Mouse (Mus musculus): Measurements from ENCODE around the gene Lman1l. TPM values are rescaled to one million over a fixed set of nuclear protein-coding genes. Genes with fewer than 3 reads are reported as not detected.

Lman1l gene
- polyA plus RNA-seq, 1 experiment from 2014 or later = not detected

DNA sequence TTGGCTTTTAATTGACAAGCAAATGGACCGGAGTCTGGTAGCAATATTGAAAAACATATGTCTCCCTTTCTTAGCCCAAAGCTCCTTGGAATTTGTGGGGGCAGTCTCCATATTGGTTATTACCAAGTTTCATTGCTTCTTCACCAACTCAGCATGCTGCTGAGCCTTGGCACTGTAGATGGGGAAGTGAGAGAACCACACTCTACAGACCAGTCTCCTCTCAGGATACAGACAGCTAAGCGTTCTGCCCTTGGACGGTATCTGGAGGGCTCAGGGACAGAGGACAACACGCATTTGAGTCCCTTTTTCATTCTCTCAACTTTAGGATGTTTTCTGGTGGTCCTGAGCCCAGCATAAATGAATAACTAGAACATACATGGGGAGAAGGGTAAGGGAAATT is 61.9 kb downstream of the Lman1l start:
- peaks cover 22% of the 10 kb centered on the region for H3K4me1 ChIP-seq (replicated peaks; ENCODE audit: control insufficient read depth, insufficient read depth, low read length)
- ATAC-seq (replicated peaks; ENCODE audit: low FRiP score, low TSS enrichment, low read depth) = no peak
- no peaks in the 10 kb centered on the region for H3K36me3 ChIP-seq (ENCODE audit: control insufficient read depth, insufficient read depth, low read length)
- H3K9ac ChIP-seq (ENCODE audit: low read length) = no peak overlapping the region
- WGBS = 82% methylated on average over 4 of the region's 4 CpGs
- no peaks in the 10 kb centered on the region for H3K27me3 ChIP-seq (replicated peaks; ENCODE audit: control insufficient read depth, insufficient read depth, low read length)
- H3K4me3 ChIP-seq (ENCODE audit: low read depth, low read length) = no peak overlapping the region
- H3K4me2 ChIP-seq (ENCODE audit: low read length) = no peak overlapping the region
- H3K9me3 ChIP-seq (ENCODE audit: control insufficient read depth, low read length) = no peaks in the 10 kb centered on the region
- no peak for DNase-seq (ENCODE audit: low spot score)
- no peak overlapping the region for H3K27ac ChIP-seq (ENCODE audit: low read depth)

DNA sequence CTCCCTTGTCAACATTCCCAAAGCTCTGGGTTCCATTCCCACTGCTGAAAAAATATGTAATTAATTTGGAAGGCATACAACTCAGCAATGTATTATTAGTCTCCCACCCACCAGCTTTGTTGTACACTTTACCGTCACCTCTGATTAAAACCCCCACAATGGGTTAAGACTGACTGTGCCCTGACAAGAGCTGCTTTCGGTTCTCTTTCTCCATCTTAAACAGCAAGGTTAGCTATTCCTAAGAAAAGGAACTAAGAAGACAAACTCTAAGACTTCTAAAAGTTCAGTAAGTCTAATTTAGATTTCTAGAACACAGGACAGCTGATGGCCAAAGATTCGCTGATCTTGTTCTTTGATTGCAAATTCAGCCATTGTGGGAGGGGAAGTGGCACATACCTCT is 63.4 kb downstream of the Lman1l start:
- Histone ChIP-seq H3K27me3 (replicated peaks; ENCODE audit: control insufficient read depth, insufficient read depth, low read length) (no peaks in the 10 kb centered on the region), H3K27ac (ENCODE audit: low read depth) (no peak overlapping the region), H3K36me3 (ENCODE audit: control insufficient read depth, insufficient read depth, low read length) (no peaks in the 10 kb centered on the region), H3K4me2 (ENCODE audit: low read length) (no peak overlapping the region), H3K9ac (ENCODE audit: low read length) (no peak overlapping the region), H3K4me3 (ENCODE audit: low read depth, low read length) (no peak overlapping the region), H3K4me1 (replicated peaks; ENCODE audit: control insufficient read depth, insufficient read depth, low read length) (peaks cover 13% of the 10 kb centered on the region), H3K9me3 (ENCODE audit: control insufficient read depth, low read length) (no peaks in the 10 kb centered on the region)
- DNase-seq (ENCODE audit: low spot score) = no peak
- WGBS = 75% methylated on average over 3 of the region's 3 CpGs
- ATAC-seq (replicated peaks; ENCODE audit: low FRiP score, low TSS enrichment, low read depth) = no peak

Other genes with a start within 250 kb of the Lman1l start
- gene Ppcdc, start 180.7 kb downstream of the Lman1l start, polyA plus RNA-seq (2014; fragmentation: Nextera tagmentation; extraction: Ambion mirVana) = 27.5 and 29.2 TPM in 2 replicates
- gene Scamp5, start 152.7 kb downstream of the Lman1l start, polyA plus RNA-seq (2014; fragmentation: Nextera tagmentation; extraction: Ambion mirVana) = 13.1 and 13.7 TPM in 2 replicates
- 8.6 and 10.7 TPM in 2 replicates for gene Rpp25, start 116.7 kb downstream of the Lman1l start, polyA plus RNA-seq (2014; fragmentation: Nextera tagmentation; extraction: Ambion mirVana)
- gene Cox5a, start 99.5 kb downstream of the Lman1l start, polyA plus RNA-seq (2014; fragmentation: Nextera tagmentation; extraction: Ambion mirVana) = 622 and 687 TPM in 2 replicates
- 18.9 and 21.9 TPM in 2 replicates for gene Fam219b, start 83.2 kb downstream of the Lman1l start, polyA plus RNA-seq (2014; fragmentation: Nextera tagmentation; extraction: Ambion mirVana)
- 40.4 and 42.7 TPM in 2 replicates for gene Mpi, start 68.0 kb downstream of the Lman1l start, polyA plus RNA-seq (2014; fragmentation: Nextera tagmentation; extraction: Ambion mirVana)
- 75.5 and 80.2 TPM in 2 replicates for gene Scamp2, start 59.8 kb downstream of the Lman1l start, polyA plus RNA-seq (2014; fragmentation: Nextera tagmentation; extraction: Ambion mirVana)
- 14.2 and 14.3 TPM in 2 replicates for gene Ulk3, start 31.3 kb downstream of the Lman1l start, polyA plus RNA-seq (2014; fragmentation: Nextera tagmentation; extraction: Ambion mirVana)
- gene Cplx3, start 14.5 kb downstream of the Lman1l start, polyA plus RNA-seq (2014; fragmentation: Nextera tagmentation; extraction: Ambion mirVana) = not detected in 2 replicates
- gene Csk, start 32.9 kb upstream of the Lman1l start, polyA plus RNA-seq (2014; fragmentation: Nextera tagmentation; extraction: Ambion mirVana) = 28.0 and 31.4 TPM in 2 replicates
- gene Cyp1a2, start 62.9 kb upstream of the Lman1l start, polyA plus RNA-seq (2014; fragmentation: Nextera tagmentation; extraction: Ambion mirVana) = not detected in 2 replicates
- gene Cyp1a1, start 67.2 kb upstream of the Lman1l start, polyA plus RNA-seq (2014; fragmentation: Nextera tagmentation; extraction: Ambion mirVana) = not detected in 2 replicates
- 25.1 and 25.7 TPM in 2 replicates for gene Edc3, start 87.8 kb upstream of the Lman1l start, polyA plus RNA-seq (2014; fragmentation: Nextera tagmentation; extraction: Ambion mirVana)
- 64.2 and 69.6 TPM in 2 replicates for gene Clk3, start 145.1 kb upstream of the Lman1l start, polyA plus RNA-seq (2014; fragmentation: Nextera tagmentation; extraction: Ambion mirVana)
- 7.3 and 8.4 TPM in 2 replicates for gene Arid3b, start 216.0 kb upstream of the Lman1l start, polyA plus RNA-seq (2014; fragmentation: Nextera tagmentation; extraction: Ambion mirVana)